Mouse (Mus musculus) retina, postnatal 1 day (tissue): Measurements from ENCODE around the gene Defb26.

ENCODE experiments used
- DNase-seq: peaks from one replicate; pipeline ENCODE4 v3.0.0-alpha.2; 2012

The Defb26 gene

GRCm38 (mm10) chr2:152464570-152465150 lies 46.8 kb downstream of the Defb26 start, which contains the start of gene Defb23:
Defb23 (minus strand) TSS chr2:152464620.
- no peak for DNase-seq

- peak; percentile 30 for DNase-seq
These were observed 52.3 kb downstream of the Defb26 start for GRCm38 (mm10) chr2:152459241-152459640.
